In genomic region chr8:54079001-54079400, GRCm38 (mm10) we compare ENCODE assay signal across 8 mouse cellular contexts. TPM values are rescaled to one million over a fixed set of nuclear protein-coding genes. Genes with fewer than 3 reads are reported as not detected.
DNase-seq lines count a peak whose midpoint lies in the region; ATAC-seq and TF ChIP-seq lines count a peak whose summit lies in the region.

No protein-coding gene starts in this region.

- TF ChIP-seq EP300 in heart, adult 2 months (IDR thresholded peaks at IDR 0.05; ENCODE audit: insufficient read depth, low read depth, low read length), result no peak

- no peaks in the 10 kb centered on the region for H3K79me2 ChIP-seq in heart, adult 2 months (replicated peaks; ENCODE audit: control insufficient read depth, insufficient read depth, low read length)

- ATAC-seq in forebrain, postnatal 0 days, result no peak
- ATAC-seq in limb, embryonic 15.5 days (ENCODE audit: insufficient number of reproducible peaks, low FRiP score, low TSS enrichment, low read depth), result no peak

- no peak for TF ChIP-seq CTCF in heart, adult 2 months (IDR thresholded peaks at IDR 0.05)
- TF ChIP-seq CTCF in forebrain, postnatal 0 days (IDR thresholded peaks at IDR 0.05; ENCODE audit: low read depth), result no peak

- intact Hi-C loops in heart, adult 2 months (cut with DNase I), result loop anchor here (10.0 kb wide), 1 partner anchor 76 kb away; no protein-coding TSS in a partner anchor
- intact Hi-C loops in heart, postnatal 14 days (cut with DNase I), result loop anchor here (5.0 kb wide), 2 partner anchors 73 to 207 kb away; no protein-coding TSS in a partner anchor

- 18% methylated on average over 11 of the region's 11 CpGs for WGBS in heart, adult 2 months
- 33% methylated on average over 11 of the region's 11 CpGs for WGBS in forebrain, postnatal 0 days
- WGBS in limb, embryonic 15.5 days, result 24% methylated on average over 11 of the region's 11 CpGs

- no peaks in the 10 kb centered on the region for H3K27me3 ChIP-seq in heart, adult 2 months (ENCODE audit: control insufficient read depth, insufficient read depth, low read length)
- H3K27me3 ChIP-seq in forebrain, postnatal 0 days (ENCODE audit: insufficient read depth, low read length), result no peaks in the 10 kb centered on the region
- no peaks in the 10 kb centered on the region for H3K27me3 ChIP-seq in limb, embryonic 15.5 days

- no peak for TF ChIP-seq POLR2A in heart, adult 2 months (IDR thresholded peaks at IDR 0.05; ENCODE audit: insufficient read depth, low read depth, low read length)

- DNase-seq in heart, adult 2 months, result no peak
- DNase-seq in heart, postnatal 14 days, result no peak
- peak; percentile 83 for DNase-seq in 416B (ENCODE audit: low read depth)
- no peak for DNase-seq in forebrain, postnatal 0 days
- DNase-seq in adipocyte (ENCODE audit: low spot score), result no peak
- no peak for DNase-seq in gastrocnemius, postnatal 10 days
- DNase-seq in cerebellum, adult 11-12 months, result no peak

- H3K9ac ChIP-seq in heart, adult 2 months (ENCODE audit: low read depth, low read length), result no peak overlapping the region
- no peak overlapping the region for H3K9ac ChIP-seq in forebrain, postnatal 0 days
- no peak overlapping the region for H3K9ac ChIP-seq in limb, embryonic 15.5 days

- H3K4me2 ChIP-seq in forebrain, postnatal 0 days (ENCODE audit: low read depth), result peak overlapping the region; percentile 22
- H3K4me2 ChIP-seq in limb, embryonic 15.5 days, result 0 out of 2 replicates have a peak overlapping the region, but pooled peaks have one; percentile 8

- H3K36me3 ChIP-seq in heart, adult 2 months (ENCODE audit: control insufficient read depth, insufficient read depth, low read length), result no peaks in the 10 kb centered on the region; the same call in 1 of the 2 replicates
- no peaks in the 10 kb centered on the region for H3K36me3 ChIP-seq in forebrain, postnatal 0 days (ENCODE audit: insufficient read depth)
- H3K36me3 ChIP-seq in limb, embryonic 15.5 days, result no peaks in the 10 kb centered on the region

- H3K9me3 ChIP-seq in forebrain, postnatal 0 days (ENCODE audit: low read length), result no peaks in the 10 kb centered on the region
- H3K9me3 ChIP-seq in limb, embryonic 15.5 days, result no peaks in the 10 kb centered on the region

- peak overlapping the region; percentile 83 for H3K4me3 ChIP-seq in heart, adult 2 months
- peak overlapping the region; percentile 22; the same call in 1 of the 2 replicates for H3K4me3 ChIP-seq in forebrain, postnatal 0 days (ENCODE audit: low read depth, low read length)
- H3K4me3 ChIP-seq in limb, embryonic 15.5 days, result peak overlapping the region; percentile 9

- H3K27ac ChIP-seq in heart, adult 2 months, result peak overlapping the region; percentile 79
- no peak overlapping the region for H3K27ac ChIP-seq in forebrain, postnatal 0 days (ENCODE audit: low read depth, low read length)
- H3K27ac ChIP-seq in limb, embryonic 15.5 days, result no peak overlapping the region

- no peaks in the 10 kb centered on the region; the same call in 1 of the 2 replicates for H3K4me1 ChIP-seq in heart, adult 2 months (ENCODE audit: control insufficient read depth, insufficient read depth, low read length)
- H3K4me1 ChIP-seq in forebrain, postnatal 0 days (ENCODE audit: insufficient read depth), result no peaks in the 10 kb centered on the region
- peaks cover 11% of the 10 kb centered on the region for H3K4me1 ChIP-seq in limb, embryonic 15.5 days

RNA-seq across cellular contexts. Expression of gene Vegfc, which starts 1.6 kb away (rescaled TPM):
- total RNA-seq in heart, adult 2 months (2021), result 1 to 10 TPM; 5.1 to 6.8 TPM
- polyA plus RNA-seq in heart, adult 2 months (2012; rRNA removed), result 2.7 and 4.8 TPM in 2 replicates
- total RNA-seq in heart, postnatal 14 days (2021), result 1 to 10 TPM; 7.4 to 9.2 TPM
- total RNA-seq in forebrain, postnatal 0 days (2014; rRNA removed), result 8.2 and 8.8 TPM in 2 replicates
- polyA plus RNA-seq in forebrain, postnatal 0 days (2015; fragmentation: Nextera tagmentation; extraction: Ambion mirVana), result 4.7 and 4.9 TPM in 2 replicates
- polyA plus RNA-seq in limb, embryonic 15.5 days (2015; fragmentation: Nextera tagmentation; extraction: Ambion mirVana), result 10.2 and 11.0 TPM in 2 replicates
- 1 to 10 TPM; 2.9 to 3.9 TPM for total RNA-seq in gastrocnemius, postnatal 10 days (2021)

Comparison
In these comparisons a context has a peak if more than half of its experiments do, and no peak if none do; other contexts are left out.
1. H3K4me3 ChIP-seq: peak in every context shown above with its lines; median percentile 83 in heart, adult 2 months; 22 in forebrain, postnatal 0 days; 9 in limb, embryonic 15.5 days.